Mouse (Mus musculus) mouse embryonic stem cell (cell line): ENCODE data around the gene Evi2a.

Source experiments
- in situ Hi-C, 2 experiments: fragments of 300-500 bp; cut with MboI; formaldehyde crosslinking; loops; 1 replicate in 1 of 2; 3 replicates in 1 of 2; pipeline ENCODE4 v1.14.3; 2019 to 2020; ENCODE audit warnings: low sequenced_read_pairs in 2 of 2, low pct_unique_long_range_greater_than_20kb in 1 of 2, mixed read lengths in 1 of 2; ENCODE audit not compliant: unreplicated experiment in 1 of 2

Evi2a gene

DNA sequence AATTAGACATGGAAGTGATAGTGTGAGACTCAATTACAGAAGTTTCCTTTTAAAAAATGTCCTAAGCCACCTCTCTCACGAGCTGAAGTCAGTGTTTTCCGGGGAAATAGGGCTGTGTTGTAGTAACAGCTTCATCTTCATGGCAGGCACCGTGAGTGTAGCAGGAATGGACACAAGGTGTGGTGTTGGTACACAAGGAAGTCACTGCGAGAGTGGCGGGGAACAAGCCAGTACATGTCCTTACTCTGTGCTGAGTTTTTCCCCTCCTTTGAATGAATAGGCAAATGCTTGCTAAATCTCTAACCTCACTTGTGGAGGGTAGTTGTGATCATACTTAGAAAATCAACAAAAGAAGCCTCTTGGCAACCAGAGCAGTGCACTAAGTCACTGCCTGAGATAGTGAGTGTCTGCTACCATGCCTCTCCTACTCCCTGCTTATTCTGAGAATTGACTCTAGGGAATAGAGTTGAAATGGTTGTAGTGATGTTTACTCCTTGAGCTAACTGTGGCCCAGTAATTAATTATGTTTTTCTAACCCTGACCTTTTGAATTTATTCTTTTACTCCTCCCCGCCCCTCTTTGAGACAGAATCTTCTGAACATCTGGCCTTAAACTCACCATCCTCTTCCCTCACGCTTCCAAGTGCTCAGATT lies 46.4 kb downstream of the Evi2a start:
- in situ Hi-C loops: no loop called here

DNA sequence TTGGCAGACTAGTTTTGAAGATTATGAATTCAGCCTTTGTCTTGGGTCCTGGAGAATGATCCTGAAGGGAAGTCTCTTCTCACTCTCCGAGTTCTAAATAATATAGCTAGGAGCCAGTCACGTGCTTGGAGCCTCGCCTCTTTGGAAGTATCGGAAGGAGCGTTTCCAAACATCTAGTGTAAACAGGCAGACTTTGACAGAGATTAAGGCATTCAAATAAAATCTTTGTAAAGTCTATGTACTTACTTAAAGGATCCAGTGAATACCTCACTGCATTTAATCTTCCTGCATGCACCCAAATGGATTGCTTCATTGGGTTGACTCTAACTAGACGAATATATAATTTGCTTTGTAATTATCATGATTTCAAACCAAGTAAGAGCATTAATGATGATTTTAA lies 47.0 kb downstream of the Evi2a start:
- in situ Hi-C loops: no loop called here
